Mouse (Mus musculus): ENCODE results near the gene Kctd4. TPM values are rescaled to one million over a fixed set of nuclear protein-coding genes. Genes with fewer than 3 reads are reported as not detected.
"Not testable (repeated sequence)": the region's sequence is repeated elsewhere in the genome, so short reads cannot be mapped to it uniquely, and the experiment has no call there.

The Kctd4 gene
- polyA plus RNA-seq (2016; fragmentation: Nextera tagmentation; extraction: Ambion mirVana): 0.67 and 0.84 TPM in 2 replicates

- H3K4me1 ChIP-seq: peaks cover 6% of the 10 kb centered on the region; the same call in 1 of the 2 replicates
- no peak for DNase-seq (ENCODE audit: low spot score)
- no peaks in the 10 kb centered on the region for H3K36me3 ChIP-seq (replicated peaks)
- WGBS: 87% methylated on average over 7 of the region's 7 CpGs
- H3K4me3 ChIP-seq: no peak within 1 kb of the TSS
- no peak within 1 kb of the TSS for H3K27ac ChIP-seq (replicated peaks)
- H3K9me3 ChIP-seq: no peaks in the 10 kb centered on the region
- H3K27me3 ChIP-seq (replicated peaks; ENCODE audit: low read depth, poor library complexity, severe bottlenecking): no peaks in the 10 kb centered on the region
These were observed at the start of gene Kctd4 for GRCm38 (mm10) chr14:75954766-75955165. Kctd4 (plus strand) TSS chr14:75955009.

GRCm38 (mm10) chr14:75906931-75907330 is 47.9 kb upstream of the Kctd4 start:
- no peak overlapping the region for H3K4me3 ChIP-seq
- WGBS: 94% methylated on average over 8 of the region's 8 CpGs
- H3K27me3 ChIP-seq (replicated peaks; ENCODE audit: low read depth, poor library complexity, severe bottlenecking): no peaks in the 10 kb centered on the region
- no peak for DNase-seq (ENCODE audit: low spot score)
- no peak overlapping the region for H3K27ac ChIP-seq (replicated peaks)
- 0 out of 2 replicates have a peak, but pooled peaks cover 7% of the 10 kb centered on the region for H3K4me1 ChIP-seq
- no peaks in the 10 kb centered on the region for H3K9me3 ChIP-seq
- peaks cover 31% of the 10 kb centered on the region for H3K36me3 ChIP-seq (replicated peaks)

GRCm38 (mm10) chr14:75911968-75912367 is 42.8 kb upstream of the Kctd4 start:
- DNase-seq (ENCODE audit: low spot score): no peak
- no peaks in the 10 kb centered on the region for H3K4me1 ChIP-seq
- 91% methylated on average over 6 of the region's 6 CpGs for WGBS
- H3K4me3 ChIP-seq: no peak overlapping the region
- no peaks in the 10 kb centered on the region for H3K9me3 ChIP-seq
- H3K27me3 ChIP-seq (replicated peaks; ENCODE audit: low read depth, poor library complexity, severe bottlenecking): no peaks in the 10 kb centered on the region
- H3K27ac ChIP-seq (replicated peaks): no peak overlapping the region
- H3K36me3 ChIP-seq (replicated peaks): peaks cover 12% of the 10 kb centered on the region

GRCm38 (mm10) chr14:75912665-75913064 is 42.1 kb upstream of the Kctd4 start:
- Histone ChIP-seq H3K9me3 (no peaks in the 10 kb centered on the region), H3K27me3 (replicated peaks; ENCODE audit: low read depth, poor library complexity, severe bottlenecking) (no peaks in the 10 kb centered on the region), H3K27ac (replicated peaks) (no peak overlapping the region), H3K4me3 (no peak overlapping the region), H3K4me1 (no peaks in the 10 kb centered on the region), H3K36me3 (replicated peaks) (peaks cover 15% of the 10 kb centered on the region)
- no peak for DNase-seq (ENCODE audit: low spot score)
- WGBS: 92% methylated on average over 2 of the region's 2 CpGs

- H3K27me3 ChIP-seq (replicated peaks; ENCODE audit: low read depth, poor library complexity, severe bottlenecking): no peaks in the 10 kb centered on the region
- H3K9me3 ChIP-seq: no peaks in the 10 kb centered on the region
- no peak overlapping the region for H3K4me3 ChIP-seq
- no peak for DNase-seq (ENCODE audit: low spot score)
- 85% methylated on average over 1 of the region's 1 CpGs for WGBS
- no peak overlapping the region for H3K27ac ChIP-seq (replicated peaks)
- 0 out of 2 replicates have a peak, but pooled peaks cover 5% of the 10 kb centered on the region for H3K4me1 ChIP-seq
- no peaks in the 10 kb centered on the region for H3K36me3 ChIP-seq (replicated peaks)
These were observed 31.3 kb upstream of the Kctd4 start for GRCm38 (mm10) chr14:75923314-75924052.

GRCm38 (mm10) chr14:75929713-75930112 is 25.1 kb upstream of the Kctd4 start:
- not testable (repeated sequence) for DNase-seq (ENCODE audit: low spot score); H3K27ac ChIP-seq (replicated peaks); H3K4me3 ChIP-seq; H3K9me3 ChIP-seq; H3K4me1 ChIP-seq; H3K27me3 ChIP-seq (replicated peaks; ENCODE audit: low read depth, poor library complexity, severe bottlenecking); H3K36me3 ChIP-seq (replicated peaks)
- 95% methylated on average over 8 of the region's 8 CpGs for WGBS

GRCm38 (mm10) chr14:75931266-75931665 is 23.5 kb upstream of the Kctd4 start:
- WGBS: 96% methylated on average over 23 of the region's 23 CpGs
- Histone ChIP-seq H3K27ac (replicated peaks) (no peak overlapping the region), H3K36me3 (replicated peaks) (0 out of 2 replicates have a peak, but pooled peaks cover 4% of the 10 kb centered on the region), H3K27me3 (replicated peaks; ENCODE audit: low read depth, poor library complexity, severe bottlenecking) (no peaks in the 10 kb centered on the region), H3K9me3 (no peaks in the 10 kb centered on the region), H3K4me3 (no peak overlapping the region), H3K4me1 (no peaks in the 10 kb centered on the region)
- no peak for DNase-seq (ENCODE audit: low spot score)

GRCm38 (mm10) chr14:75934359-75934758 is 20.4 kb upstream of the Kctd4 start:
- DNase-seq (ENCODE audit: low spot score): no peak
- no peak overlapping the region for H3K4me3 ChIP-seq
- no peaks in the 10 kb centered on the region for H3K27me3 ChIP-seq (replicated peaks; ENCODE audit: low read depth, poor library complexity, severe bottlenecking)
- WGBS: 86% methylated on average over 2 of the region's 2 CpGs
- H3K36me3 ChIP-seq (replicated peaks): 0 out of 2 replicates have a peak, but pooled peaks cover 4% of the 10 kb centered on the region
- H3K27ac ChIP-seq (replicated peaks): no peak overlapping the region
- no peaks in the 10 kb centered on the region for H3K4me1 ChIP-seq
- H3K9me3 ChIP-seq: no peaks in the 10 kb centered on the region

- no peak overlapping the region for H3K27ac ChIP-seq (replicated peaks)
- 88% methylated on average over 1 of the region's 1 CpGs for WGBS
- no peak for DNase-seq (ENCODE audit: low spot score)
- H3K27me3 ChIP-seq (replicated peaks; ENCODE audit: low read depth, poor library complexity, severe bottlenecking): no peaks in the 10 kb centered on the region
- no peaks in the 10 kb centered on the region for H3K4me1 ChIP-seq
- H3K9me3 ChIP-seq: no peaks in the 10 kb centered on the region
- peaks cover 8% of the 10 kb centered on the region; the same call in 1 of the 2 replicates for H3K36me3 ChIP-seq (replicated peaks)
- no peak overlapping the region for H3K4me3 ChIP-seq
These were observed 17.1 kb upstream of the Kctd4 start for GRCm38 (mm10) chr14:75937714-75938113.

GRCm38 (mm10) chr14:75941500-75941899 is 13.3 kb upstream of the Kctd4 start:
- Histone ChIP-seq H3K36me3 (replicated peaks) (peaks cover 11% of the 10 kb centered on the region; the same call in 1 of the 2 replicates), H3K4me1 (no peaks in the 10 kb centered on the region), H3K4me3 (no peak overlapping the region), H3K27ac (replicated peaks) (no peak overlapping the region), H3K9me3 (no peaks in the 10 kb centered on the region), H3K27me3 (replicated peaks; ENCODE audit: low read depth, poor library complexity, severe bottlenecking) (no peaks in the 10 kb centered on the region)
- 99% methylated on average over 1 of the region's 1 CpGs for WGBS
- no peak for DNase-seq (ENCODE audit: low spot score)

GRCm38 (mm10) chr14:75942365-75942764 is 12.4 kb upstream of the Kctd4 start:
- H3K4me3 ChIP-seq: no peak overlapping the region
- 93% methylated on average over 3 of the region's 3 CpGs for WGBS
- H3K27ac ChIP-seq (replicated peaks): no peak overlapping the region
- DNase-seq (ENCODE audit: low spot score): no peak
- peaks cover 11% of the 10 kb centered on the region; the same call in 1 of the 2 replicates for H3K36me3 ChIP-seq (replicated peaks)
- no peaks in the 10 kb centered on the region for H3K9me3 ChIP-seq
- H3K4me1 ChIP-seq: no peaks in the 10 kb centered on the region
- H3K27me3 ChIP-seq (replicated peaks; ENCODE audit: low read depth, poor library complexity, severe bottlenecking): no peaks in the 10 kb centered on the region

- no peak for DNase-seq (ENCODE audit: low spot score)
- H3K27me3 ChIP-seq (replicated peaks; ENCODE audit: low read depth, poor library complexity, severe bottlenecking): no peaks in the 10 kb centered on the region
- no peak overlapping the region for H3K27ac ChIP-seq (replicated peaks)
- peaks cover 3% of the 10 kb centered on the region; the same call in 1 of the 2 replicates for H3K36me3 ChIP-seq (replicated peaks)
- no peaks in the 10 kb centered on the region for H3K9me3 ChIP-seq
- no peak overlapping the region for H3K4me3 ChIP-seq
- WGBS: 72% methylated on average over 3 of the region's 3 CpGs
- 0 out of 2 replicates have a peak, but pooled peaks cover 2% of the 10 kb centered on the region for H3K4me1 ChIP-seq
These were observed 7.1 kb upstream of the Kctd4 start for GRCm38 (mm10) chr14:75947674-75948073.

GRCm38 (mm10) chr14:75953011-75953410 is 1.8 kb upstream of the Kctd4 start:
- H3K27ac ChIP-seq (replicated peaks): no peak overlapping the region
- no peaks in the 10 kb centered on the region; the same call in 1 of the 2 replicates for H3K36me3 ChIP-seq (replicated peaks)
- WGBS: 62% methylated on average over 2 of the region's 2 CpGs
- H3K4me3 ChIP-seq: no peak overlapping the region
- peak; percentile 33 for DNase-seq (ENCODE audit: low spot score)
- H3K27me3 ChIP-seq (replicated peaks; ENCODE audit: low read depth, poor library complexity, severe bottlenecking): no peaks in the 10 kb centered on the region
- H3K4me1 ChIP-seq: peaks cover 6% of the 10 kb centered on the region; the same call in 1 of the 2 replicates
- H3K9me3 ChIP-seq: no peaks in the 10 kb centered on the region

Measured in embryonic facial prominence, embryonic 10.5 days (tissue).